Mouse (Mus musculus): Measurements from ENCODE around the gene Cfap300.

Cfap300 gene

GRCm38 (mm10) chr9:8042338-8043043 is at the start of gene Cfap300:
TSS of gene Cfap300 (minus strand) at chr9:8042823.
- DNase-seq (ENCODE audit: low spot score), result peak; percentile 89

- no peak for DNase-seq (ENCODE audit: low spot score)
Observed at GRCm38 (mm10) chr9:8078882-8079281, 36.3 kb upstream of the Cfap300 start.

- no peak for DNase-seq (ENCODE audit: low spot score)
Observed at GRCm38 (mm10) chr9:8074345-8074744, 31.7 kb upstream of the Cfap300 start.

- DNase-seq (ENCODE audit: low spot score), result no peak
Observed at GRCm38 (mm10) chr9:8073203-8073755, 30.7 kb upstream of the Cfap300 start.

GRCm38 (mm10) chr9:8059636-8060035 is 17.0 kb upstream of the Cfap300 start:
- DNase-seq (ENCODE audit: low spot score), result no peak

GRCm38 (mm10) chr9:8054831-8055230 is 12.2 kb upstream of the Cfap300 start:
- no peak for DNase-seq (ENCODE audit: low spot score)

- no peak for DNase-seq (ENCODE audit: low spot score)
Observed at GRCm38 (mm10) chr9:8043044-8043387, 393 bp upstream of the Cfap300 start.

- DNase-seq (ENCODE audit: low spot score), result no peak
Observed at GRCm38 (mm10) chr9:8035546-8035945, 7.1 kb downstream of the Cfap300 start.

- DNase-seq (ENCODE audit: low spot score), result no peak
Observed at GRCm38 (mm10) chr9:8035091-8035490, 7.5 kb downstream of the Cfap300 start.

- DNase-seq (ENCODE audit: low spot score), result no peak
Observed at GRCm38 (mm10) chr9:8034143-8034542, 8.5 kb downstream of the Cfap300 start.

- no peak for DNase-seq (ENCODE audit: low spot score)
Observed at GRCm38 (mm10) chr9:8032847-8033246, 9.8 kb downstream of the Cfap300 start.

GRCm38 (mm10) chr9:8018609-8019008 is 24.0 kb downstream of the Cfap300 start:
- no peak for DNase-seq (ENCODE audit: low spot score)

GRCm38 (mm10) chr9:8017253-8017913 is 25.2 kb downstream of the Cfap300 start:
- no peak for DNase-seq (ENCODE audit: low spot score)

GRCm38 (mm10) chr9:8004370-8004991 is 38.1 kb downstream of the Cfap300 start, which contains the start of gene Yap1:
TSS of gene Yap1 (minus strand) at chr9:8004596.
- no peak for DNase-seq (ENCODE audit: low spot score)

- DNase-seq (ENCODE audit: low spot score), result no peak
Observed at GRCm38 (mm10) chr9:8003301-8004271, 39.0 kb downstream of the Cfap300 start.

GRCm38 (mm10) chr9:8002806-8003205 is 39.8 kb downstream of the Cfap300 start:
- no peak for DNase-seq (ENCODE audit: low spot score)

GRCm38 (mm10) chr9:8001352-8001751 is 41.3 kb downstream of the Cfap300 start:
- DNase-seq (ENCODE audit: low spot score), result no peak

GRCm38 (mm10) chr9:7994275-7994674 is 48.3 kb downstream of the Cfap300 start:
- no peak for DNase-seq (ENCODE audit: low spot score)

- no peak for DNase-seq (ENCODE audit: low spot score)
Observed at GRCm38 (mm10) chr9:7992651-7993050, 50.0 kb downstream of the Cfap300 start.

GRCm38 (mm10) chr9:7990897-7991296 is 51.7 kb downstream of the Cfap300 start:
- no peak for DNase-seq (ENCODE audit: low spot score)

- no peak for DNase-seq (ENCODE audit: low spot score)
Observed at GRCm38 (mm10) chr9:7987119-7987518, 55.5 kb downstream of the Cfap300 start.

GRCm38 (mm10) chr9:7984287-7984686 is 58.3 kb downstream of the Cfap300 start:
- no peak for DNase-seq (ENCODE audit: low spot score)
